Mouse (Mus musculus) spleen, postnatal 10 days (tissue): ENCODE results near the gene Susd4.
A peak's percentile ranks its signal among the peaks of the same experiment; 100 is the strongest.

Source experiments
- DNase-seq, 2 experiments: peaks; one replicate each; pipeline ENCODE4 v3.0.0; 2021 to 2022; ENCODE audit warnings: low spot score in 2 of 2

The Susd4 gene

GRCm38 (mm10) chr1:182763716-182764461 is at the start of gene Susd4:
Gene Susd4 (plus strand): TSS chr1:182763860.
- DNase-seq = peak in 1 of 2 experiments; percentile 55

DNA sequence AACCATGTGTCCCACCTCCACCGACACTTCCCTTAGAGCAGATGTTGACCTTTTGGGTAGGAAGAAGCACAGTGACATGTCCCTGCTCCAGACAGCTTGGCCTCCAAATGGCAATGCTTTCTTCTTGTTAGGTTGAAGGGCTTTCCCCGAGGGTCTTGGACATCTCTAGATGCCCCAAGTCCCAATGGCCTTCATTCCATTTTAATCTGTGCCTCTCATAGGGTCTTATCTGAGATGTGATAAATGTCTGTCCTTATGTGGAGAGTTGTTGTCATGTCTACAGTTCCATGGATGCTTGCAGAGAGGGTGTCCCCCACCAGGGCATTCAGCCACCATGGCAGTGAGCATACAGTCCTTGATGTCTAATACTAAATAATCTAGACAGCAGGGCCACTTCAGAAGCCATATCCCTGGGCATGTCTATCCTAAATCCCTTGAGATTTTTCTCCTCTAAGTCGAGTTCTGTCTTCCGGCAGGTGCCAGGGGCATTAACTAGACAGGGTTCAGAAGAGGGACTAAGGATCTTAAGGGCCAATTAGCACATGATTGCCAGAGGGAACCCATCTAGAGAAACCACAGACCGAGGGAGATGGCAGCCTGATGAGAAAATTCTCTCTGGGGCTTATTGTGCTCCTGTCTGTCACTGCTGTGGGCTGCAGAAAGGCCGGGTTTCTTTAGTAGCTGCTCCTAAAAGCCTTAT is 49.3 kb upstream of the Susd4 start:
- DNase-seq = no peak

- no peak for DNase-seq
Observed at GRCm38 (mm10) chr1:182727541-182727940, 36.1 kb upstream of the Susd4 start.

DNA sequence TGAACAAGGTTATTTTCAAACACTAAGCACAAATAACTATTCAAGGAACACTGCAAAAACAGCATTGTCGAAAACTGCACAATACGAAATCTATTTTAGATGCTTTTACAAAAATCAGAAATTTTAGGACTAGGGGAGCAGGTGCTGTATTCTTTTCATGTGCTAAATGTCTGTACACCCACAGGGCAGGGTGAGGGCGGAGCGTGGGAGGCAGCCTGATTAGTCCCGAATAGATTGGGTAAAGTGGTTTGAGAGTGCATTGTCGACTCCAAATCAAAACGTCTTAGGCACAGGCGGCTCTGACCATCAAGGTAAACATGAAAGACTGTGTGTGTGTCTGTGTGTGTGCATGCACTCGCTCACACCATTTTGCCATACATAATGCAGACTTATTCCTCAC is 34.7 kb upstream of the Susd4 start:
- DNase-seq = no peak

GRCm38 (mm10) chr1:182732695-182733094 is 31.0 kb upstream of the Susd4 start:
- no peak for DNase-seq

DNA sequence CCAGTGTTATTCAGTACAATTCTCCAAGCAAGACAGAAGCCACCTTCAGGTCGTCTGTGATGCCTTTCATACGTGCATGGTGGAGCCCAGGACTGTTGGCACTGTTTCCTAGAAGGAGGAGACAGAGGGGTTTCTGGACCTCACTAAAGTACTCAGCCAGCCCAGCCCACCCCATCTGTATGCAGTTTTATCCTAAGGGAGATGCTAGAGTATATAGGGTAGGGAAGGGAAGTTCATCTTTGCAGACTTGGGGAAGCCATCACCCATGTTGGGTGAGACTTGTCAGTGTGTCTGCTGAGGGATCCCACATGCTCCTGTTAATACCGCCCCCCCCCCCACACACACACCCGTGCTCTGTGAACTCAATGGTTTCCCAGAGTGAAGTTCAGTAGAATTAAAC is 27.8 kb upstream of the Susd4 start:
- no peak for DNase-seq

DNA sequence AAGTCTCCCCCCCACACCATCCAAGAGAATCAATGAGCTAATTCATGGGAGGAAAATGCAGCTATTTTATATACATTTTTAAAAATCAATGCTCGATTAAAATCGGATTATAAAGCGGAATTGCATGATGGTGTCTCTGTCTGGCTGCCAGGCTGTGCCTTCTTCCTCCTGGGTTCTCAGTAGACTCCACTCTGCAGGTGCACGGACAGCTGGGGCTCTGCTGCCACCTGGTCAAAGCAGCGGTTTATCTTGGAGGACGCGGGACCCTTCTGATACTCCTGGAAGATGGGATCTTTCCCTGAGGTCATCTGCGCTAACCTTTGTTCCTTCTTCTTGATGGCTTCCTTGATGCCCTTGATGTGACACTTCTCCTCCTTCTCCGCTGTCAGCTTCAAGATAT is 16.6 kb upstream of the Susd4 start:
- DNase-seq = no peak

GRCm38 (mm10) chr1:182747834-182748233 is 15.8 kb upstream of the Susd4 start:
- DNase-seq = no peak

- DNase-seq = no peak
Observed at GRCm38 (mm10) chr1:182749080-182749479, 14.6 kb upstream of the Susd4 start, which contains the start of gene Ccdc185. Gene Ccdc185 (minus strand): TSS chr1:182749180.

DNA sequence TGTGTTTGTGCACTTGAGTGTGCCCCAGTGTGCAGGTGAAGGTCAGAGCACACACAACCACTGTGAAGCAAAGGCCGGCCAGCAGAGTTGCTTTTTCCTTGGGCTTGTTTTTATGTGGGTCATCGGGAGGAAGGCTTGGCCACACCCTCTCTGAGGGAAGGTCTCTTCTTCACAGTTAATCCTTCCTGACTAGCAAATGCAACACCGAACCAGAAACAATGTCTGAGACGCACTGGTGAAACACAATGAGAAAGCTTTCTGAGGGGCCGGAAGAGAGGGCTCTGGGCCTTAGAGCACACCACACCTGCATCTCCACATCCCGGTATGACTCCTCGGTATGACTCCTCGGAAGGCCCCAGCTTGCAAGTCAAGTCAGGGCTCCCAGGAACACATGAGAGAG is 12.4 kb upstream of the Susd4 start:
- no peak for DNase-seq

- no peak for DNase-seq
Observed at GRCm38 (mm10) chr1:182753694-182754093, 10.0 kb upstream of the Susd4 start.

DNA sequence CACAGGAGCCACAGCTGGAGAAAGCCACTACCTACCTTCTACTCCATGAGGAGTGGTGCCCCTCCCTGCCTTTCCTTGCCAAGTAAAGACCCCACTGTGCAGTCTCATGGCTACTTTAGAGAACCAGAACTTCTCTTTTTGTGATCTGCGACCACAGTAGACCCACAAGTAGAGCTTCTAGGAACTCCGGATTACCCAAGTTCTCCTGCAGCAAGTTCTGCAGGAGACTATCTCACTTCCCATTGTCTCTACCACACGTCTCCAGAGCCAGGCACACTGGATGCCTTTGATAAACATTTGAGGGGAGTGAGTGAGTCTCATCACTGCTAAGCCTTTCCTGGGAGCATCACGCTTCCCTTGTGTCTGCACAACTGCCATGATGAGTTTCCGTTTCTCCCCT is 8.8 kb upstream of the Susd4 start:
- DNase-seq = no peak

GRCm38 (mm10) chr1:182758783-182759182 is 4.9 kb upstream of the Susd4 start:
- DNase-seq = no peak

DNA sequence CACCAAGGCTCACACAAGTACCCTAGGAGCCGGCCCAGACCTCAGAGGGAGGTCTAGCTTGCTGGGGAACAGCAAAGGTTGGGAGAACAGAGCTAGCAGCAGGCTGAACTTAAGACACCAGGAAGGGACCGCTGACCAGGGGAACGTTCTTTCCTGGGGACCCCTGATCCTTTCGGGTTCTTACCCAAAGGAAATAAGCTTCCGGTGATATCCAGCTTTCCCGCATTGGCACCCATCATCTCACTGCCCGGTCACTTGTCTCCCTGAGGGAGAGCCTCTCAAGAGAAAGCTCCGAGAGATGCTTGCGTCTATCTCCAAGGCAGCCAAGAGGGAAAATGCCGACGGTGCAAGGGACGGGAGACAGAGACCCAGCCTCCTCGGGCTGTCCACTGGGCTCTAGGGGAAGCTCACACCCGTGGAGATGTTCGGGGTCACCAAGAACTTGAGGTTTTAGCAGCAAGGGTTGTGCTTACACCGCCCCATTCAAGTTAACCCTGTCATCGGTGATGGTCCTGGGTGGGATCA is 407 bp upstream of the Susd4 start:
- no peak for DNase-seq

DNA sequence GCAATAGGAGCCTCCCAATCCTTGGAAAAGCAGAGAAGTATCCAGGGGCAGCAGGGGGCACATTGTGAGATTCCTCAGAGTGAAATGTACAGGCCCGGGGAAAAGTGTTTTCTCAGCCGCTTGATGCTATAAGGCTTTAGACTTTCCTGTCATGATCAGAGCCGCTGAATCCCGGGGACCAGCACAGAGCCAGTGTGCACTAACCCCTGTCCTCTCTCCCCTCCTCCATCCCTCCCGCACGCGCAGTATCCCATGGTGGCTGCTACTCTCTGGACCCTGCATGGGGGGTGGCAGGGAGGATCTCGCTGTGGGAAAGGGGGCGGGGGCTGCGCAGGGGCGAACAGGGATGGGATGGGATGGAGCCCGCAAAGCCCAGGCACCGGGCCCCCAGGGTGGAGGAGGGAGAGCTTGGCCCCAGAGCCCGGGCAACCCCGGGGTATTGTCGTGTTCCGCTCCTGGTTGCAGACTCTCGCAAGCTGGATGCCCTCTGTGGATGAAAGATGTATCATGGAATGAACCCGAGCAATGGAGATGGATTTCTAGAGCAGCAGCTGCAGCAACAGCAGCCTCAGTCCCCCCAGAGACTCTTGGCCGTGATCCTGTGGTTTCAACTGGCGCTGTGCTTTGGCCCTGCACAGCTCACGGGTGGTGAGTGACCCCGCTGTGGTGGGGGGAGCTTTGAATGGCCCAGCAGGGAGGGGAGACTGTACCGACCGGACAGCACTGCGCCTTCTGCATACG is 1.1 kb downstream of the Susd4 start:
- no peak for DNase-seq

GRCm38 (mm10) chr1:182775576-182775975 is 11.9 kb downstream of the Susd4 start:
- no peak for DNase-seq

DNA sequence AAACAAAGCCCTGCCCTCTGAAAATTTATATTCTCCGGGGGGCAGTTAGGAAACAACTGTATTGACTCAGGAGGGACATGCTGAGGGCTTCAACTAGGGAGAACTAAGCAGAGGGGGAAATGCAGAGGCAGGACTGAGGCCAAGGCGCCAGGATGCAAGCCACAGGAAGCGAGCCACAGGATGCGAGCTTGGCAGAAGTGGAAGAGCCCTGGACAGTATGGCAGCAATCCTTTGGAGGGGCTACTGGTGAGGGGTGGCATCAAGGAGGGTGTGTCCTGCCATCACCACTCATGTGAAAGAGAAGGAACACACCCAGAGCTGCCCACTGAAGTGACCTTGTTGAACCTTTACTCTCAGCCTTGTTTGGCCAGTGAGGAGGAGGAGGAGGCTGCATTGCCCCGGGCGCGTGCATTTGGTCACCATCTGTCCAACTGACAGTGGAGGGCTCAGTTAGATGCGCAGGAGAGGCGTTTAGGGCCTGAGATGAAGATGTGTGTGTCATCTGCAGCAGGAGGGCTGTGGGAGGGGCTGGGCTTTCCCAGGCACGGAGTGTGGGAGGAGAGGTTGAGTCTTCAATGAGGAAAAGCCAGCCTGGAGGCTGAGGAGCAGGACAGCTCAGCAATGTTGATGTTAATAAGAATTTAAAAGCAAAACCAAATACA is 13.2 kb downstream of the Susd4 start:
- no peak for DNase-seq

GRCm38 (mm10) chr1:182778225-182778624 is 14.6 kb downstream of the Susd4 start:
- no peak for DNase-seq

- no peak for DNase-seq
Observed at GRCm38 (mm10) chr1:182779024-182779520, 15.4 kb downstream of the Susd4 start.

DNA sequence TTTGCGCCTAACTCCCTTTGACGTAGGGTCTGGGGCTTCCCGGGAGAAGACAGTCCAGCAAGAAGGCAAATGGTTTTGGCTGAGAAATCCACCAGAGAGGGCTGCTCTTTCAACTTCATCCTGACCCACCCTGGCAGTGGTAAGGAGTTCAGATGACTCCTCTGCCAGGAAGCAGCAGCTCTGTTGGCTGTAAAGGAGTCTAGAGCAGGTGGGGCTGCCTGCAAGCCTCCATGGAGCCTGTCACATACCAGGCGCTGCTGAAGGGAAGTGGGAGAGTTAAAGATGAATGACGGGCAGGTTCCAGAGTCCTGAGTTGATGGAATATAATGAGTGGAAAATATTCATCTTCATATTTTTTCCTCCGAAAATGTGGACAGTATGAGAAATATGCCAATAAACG is 20.1 kb downstream of the Susd4 start:
- DNase-seq = no peak

GRCm38 (mm10) chr1:182784784-182785183 is 21.1 kb downstream of the Susd4 start:
- no peak for DNase-seq

DNA sequence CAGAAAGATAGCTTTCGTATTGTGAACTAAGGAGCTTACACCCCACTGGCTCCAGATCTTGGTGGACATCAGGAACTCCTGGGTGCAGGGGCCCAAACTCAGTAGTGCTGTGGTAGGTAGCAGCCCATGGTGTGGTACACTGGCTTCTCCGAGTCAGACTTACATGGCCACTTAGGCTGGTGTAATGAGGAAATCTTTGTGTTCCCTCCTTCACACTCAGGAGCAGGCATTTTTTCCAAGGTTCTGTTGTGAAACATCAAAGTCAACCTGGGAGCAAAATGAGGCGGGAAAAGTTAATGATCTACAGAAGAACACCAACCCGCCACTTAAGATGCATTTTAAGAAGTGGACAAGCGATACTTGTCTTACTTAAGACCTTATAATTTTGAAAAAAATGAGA is 21.8 kb downstream of the Susd4 start:
- no peak for DNase-seq
